Mouse (Mus musculus) lung, postnatal 14 days (tissue): ENCODE results near the gene Ddx10.
"Not testable (repeated sequence)": the region's sequence is repeated elsewhere in the genome, so short reads cannot be mapped to it uniquely, and the experiment has no call there.

Experiments used
- DNase-seq: peaks from one replicate; pipeline ENCODE4 v3.0.0; 2021

The Ddx10 gene

GRCm38 (mm10) chr9:53142424-53142823 lies 105.4 kb downstream of the Ddx10 start:
- not testable (repeated sequence) for DNase-seq

DNA sequence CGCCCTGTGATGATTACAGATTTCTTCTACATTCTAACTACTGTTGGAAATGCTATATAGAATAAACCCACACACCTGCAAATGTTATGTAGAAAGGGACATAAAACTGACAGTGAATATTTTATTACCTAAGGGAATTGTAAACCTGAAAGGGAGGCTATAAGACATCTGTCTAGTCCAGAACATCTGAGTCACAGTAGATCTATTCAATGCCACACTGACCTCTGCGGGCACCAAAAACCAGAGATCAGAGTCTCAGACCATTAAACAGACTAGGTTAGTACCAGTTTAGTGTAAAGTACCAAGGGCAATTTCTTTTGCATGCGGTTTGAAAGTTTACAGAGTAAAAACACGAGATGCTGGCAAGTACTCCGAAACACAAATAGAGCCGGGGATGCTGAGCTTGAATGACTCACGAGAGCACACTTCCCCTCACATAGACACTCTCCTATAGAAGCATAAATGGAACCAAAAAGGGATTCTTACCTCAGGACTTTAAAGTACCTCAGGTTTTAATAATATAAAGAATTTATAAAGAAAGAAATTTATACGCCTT lies 107.2 kb downstream of the Ddx10 start:
- DNase-seq: no peak

DNA sequence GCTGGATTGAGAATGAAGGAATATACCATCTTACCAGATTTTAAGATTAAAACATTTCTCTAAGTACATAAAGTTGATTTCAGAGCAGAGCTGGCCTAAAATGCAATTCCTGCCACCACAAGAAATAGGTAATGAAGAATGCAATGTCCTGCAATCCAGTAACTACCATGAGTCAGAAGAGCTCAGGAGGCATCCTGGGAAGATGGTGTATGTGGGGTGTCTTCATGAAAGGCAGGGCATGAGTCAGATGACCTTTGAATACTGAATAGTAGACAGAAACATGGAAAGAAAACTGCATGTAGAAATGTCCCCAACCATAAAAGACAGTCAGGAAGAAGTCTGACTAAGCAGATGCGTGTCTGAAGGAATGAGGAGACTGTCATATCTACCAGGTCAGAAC lies 115.0 kb downstream of the Ddx10 start:
- DNase-seq: no peak

DNA sequence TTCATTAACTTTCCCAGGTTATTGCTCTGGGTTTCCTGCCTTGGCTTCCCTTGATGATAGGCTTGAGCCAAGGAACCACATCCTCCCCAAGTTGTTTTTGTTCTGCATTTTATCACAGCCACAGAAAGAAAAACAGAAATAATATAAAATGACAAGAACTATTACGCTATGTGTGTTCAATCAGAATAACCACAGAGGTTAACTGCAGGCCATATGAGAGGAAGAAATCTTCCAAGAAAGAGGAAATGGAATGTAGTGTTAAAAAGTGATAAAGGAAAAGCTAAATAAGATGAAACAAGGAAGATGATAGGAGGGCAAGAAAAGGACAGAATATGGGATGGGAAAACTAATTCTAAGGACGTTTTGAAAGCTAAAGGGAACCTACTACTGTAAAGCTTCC lies 117.4 kb downstream of the Ddx10 start:
- DNase-seq: no peak

DNA sequence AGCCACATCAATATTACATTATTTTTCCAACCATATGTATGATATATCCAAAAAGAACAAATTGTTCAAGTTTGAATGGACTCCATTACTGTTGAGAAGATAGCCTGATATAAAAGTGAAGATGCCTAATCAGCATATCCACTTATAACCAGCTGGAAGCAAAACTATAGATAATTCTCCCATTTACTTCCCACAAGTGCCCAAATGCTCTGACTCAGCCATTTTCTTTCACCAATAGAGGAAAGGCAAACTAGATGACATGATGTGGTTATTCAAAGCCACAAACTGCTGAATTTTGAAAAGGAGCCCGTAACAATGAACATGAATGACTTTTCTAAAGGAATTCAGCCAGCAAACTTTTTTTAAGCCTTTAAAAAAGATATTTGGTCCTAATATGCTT lies 146.8 kb downstream of the Ddx10 start:
- no peak for DNase-seq

DNA sequence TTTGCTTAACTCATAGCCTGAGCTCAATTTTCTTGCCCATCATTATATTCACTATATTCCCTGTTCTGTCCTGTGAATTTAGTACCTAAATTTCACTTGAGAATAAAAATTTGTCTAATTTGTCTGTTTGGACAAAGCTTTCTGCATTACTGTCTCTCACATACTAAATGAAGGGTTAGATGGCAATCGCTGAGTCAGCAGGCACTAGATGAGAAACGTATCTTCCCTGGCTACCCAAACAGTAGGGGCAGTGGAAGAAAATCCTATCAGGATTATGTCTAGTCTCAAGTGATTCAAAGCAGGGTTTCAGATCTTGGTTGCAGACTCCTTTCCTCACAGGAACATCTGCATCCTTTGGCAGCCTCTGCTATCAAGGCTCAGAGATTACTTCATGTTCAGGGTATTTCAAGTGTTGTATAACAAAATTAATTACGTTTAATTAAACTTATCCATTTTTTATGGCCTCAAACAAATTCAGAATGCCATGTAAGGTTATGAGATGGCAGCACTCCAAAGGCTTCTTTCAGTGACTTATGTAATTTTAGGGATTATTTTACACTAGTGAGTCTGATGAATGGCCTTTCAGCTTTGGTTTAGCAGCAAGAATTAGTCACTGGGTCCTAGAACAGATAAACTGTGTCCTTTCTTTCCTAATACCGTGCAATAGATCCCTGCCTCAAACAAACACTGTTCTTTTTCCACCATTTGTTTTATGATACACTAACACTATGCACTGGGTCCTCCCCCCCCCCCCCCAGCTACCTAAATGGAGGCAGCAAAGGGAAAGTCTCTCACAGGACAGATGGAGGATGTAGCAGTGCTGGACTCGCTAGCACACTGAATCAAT lies 152.3 kb downstream of the Ddx10 start:
- DNase-seq: no peak

DNA sequence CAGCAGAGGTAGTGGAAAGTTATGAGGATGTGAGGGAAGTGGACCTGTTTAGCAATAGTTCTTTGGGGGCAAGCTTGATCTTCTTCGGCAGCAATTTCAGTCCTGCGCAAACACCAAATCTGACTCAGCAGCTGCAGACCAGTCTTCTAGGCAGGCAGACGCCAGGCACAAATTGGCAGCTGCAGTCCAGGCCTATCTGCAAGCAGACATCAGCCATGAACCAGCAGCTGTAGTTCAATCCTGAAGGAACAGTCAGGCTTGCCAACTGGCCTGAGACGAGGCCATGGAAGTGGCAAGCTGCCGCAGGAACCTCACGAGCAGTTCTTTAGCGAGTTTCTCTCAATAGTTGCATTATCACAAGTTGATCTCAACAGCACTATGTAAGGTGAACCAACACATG lies 153.3 kb downstream of the Ddx10 start:
- peak; percentile 4 for DNase-seq

DNA sequence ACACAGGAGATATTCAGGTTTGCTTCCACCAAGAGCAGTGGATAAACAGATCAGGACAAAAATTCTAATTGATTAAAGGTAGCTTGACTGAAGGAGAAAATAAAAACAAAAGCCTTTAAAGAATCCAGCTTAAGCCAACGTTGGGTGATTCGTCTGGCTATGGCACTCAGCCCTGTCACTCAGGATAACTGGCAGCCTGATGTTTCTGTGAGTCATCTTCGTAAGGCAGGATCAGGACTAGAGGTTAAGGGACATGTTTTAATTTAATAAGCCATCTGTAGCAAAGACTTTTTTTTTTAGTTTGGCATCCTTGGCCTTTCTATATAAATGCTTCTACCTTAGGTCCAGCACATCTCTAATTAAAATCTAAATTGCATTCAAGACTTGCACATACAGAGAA lies 170.2 kb downstream of the Ddx10 start:
- no peak for DNase-seq

- DNase-seq: no peak
Observed at GRCm38 (mm10) chr9:53075931-53076330, 171.9 kb downstream of the Ddx10 start.

DNA sequence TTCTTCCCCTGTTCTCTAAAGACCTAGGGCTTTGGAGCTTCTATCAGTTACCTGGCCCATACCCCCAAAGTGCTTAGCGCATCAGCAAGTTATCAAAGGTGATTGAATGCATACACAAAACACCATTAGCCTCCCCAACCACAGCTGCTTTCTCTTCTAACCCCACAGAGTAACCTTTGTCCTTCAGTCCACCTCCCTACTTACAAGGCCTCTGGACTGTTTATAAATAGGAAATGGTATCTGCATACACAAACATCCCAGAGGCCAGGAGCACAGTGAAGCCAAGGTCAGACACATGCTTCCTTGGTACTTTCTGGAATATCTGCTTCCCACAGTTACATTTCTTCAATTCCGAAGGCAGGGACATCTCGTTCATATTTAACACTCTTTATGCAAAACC lies 173.4 kb downstream of the Ddx10 start:
- no peak for DNase-seq

- no peak for DNase-seq
Observed at GRCm38 (mm10) chr9:53073576-53074112, 174.2 kb downstream of the Ddx10 start.

DNA sequence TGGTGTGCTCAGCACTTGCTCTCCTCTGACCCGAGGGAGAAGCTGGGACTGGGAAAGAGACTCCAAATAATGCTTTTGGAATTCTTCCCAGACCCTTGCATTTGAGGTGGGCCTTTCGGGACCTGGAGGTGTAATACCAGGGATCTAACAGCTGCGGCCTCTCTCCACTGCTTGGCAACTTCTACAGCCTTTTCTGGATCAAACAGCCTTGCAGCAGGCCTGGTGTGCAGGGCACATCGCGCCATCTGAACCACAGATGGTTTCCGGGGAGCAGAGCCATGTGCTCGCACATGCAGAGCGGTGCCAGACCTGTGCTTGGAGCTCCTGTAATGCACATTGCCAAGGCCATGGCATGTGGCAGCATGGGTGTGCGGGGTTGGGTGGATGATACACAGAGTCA lies 175.8 kb downstream of the Ddx10 start:
- no peak for DNase-seq

DNA sequence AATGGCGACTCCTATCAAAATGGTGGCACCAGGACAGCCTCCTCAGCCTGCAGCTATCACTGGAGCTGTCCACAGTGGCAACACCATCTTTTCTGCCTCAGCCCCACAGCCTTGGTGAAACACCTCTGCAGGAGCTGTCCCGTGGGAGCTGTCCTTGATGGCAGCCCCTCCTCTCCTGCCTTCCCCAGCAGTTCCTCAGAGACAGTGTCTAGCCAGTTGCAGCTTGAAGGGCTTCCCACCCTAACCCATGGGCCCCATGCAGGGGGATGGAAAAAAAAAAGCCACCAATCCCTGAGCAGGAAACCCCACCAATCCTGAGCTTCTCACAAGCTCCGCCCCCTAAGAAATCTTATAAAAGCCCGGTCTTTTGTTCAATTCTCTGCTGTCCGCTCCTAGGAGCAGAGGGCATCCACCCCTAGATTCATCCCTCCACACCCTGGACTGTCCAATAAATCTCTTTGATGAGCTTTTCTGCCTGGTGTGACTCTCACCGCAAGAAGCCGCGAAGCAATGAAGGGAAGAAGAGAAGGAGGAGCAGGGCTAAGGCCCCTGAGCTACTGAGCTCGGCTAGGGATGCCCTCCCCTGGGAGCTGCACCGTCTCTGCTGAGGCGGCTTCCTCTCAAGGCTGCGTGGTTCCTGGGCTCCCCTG lies 176.9 kb downstream of the Ddx10 start:
- no peak for DNase-seq

GRCm38 (mm10) chr9:53068166-53068565 lies 179.7 kb downstream of the Ddx10 start:
- no peak for DNase-seq

DNA sequence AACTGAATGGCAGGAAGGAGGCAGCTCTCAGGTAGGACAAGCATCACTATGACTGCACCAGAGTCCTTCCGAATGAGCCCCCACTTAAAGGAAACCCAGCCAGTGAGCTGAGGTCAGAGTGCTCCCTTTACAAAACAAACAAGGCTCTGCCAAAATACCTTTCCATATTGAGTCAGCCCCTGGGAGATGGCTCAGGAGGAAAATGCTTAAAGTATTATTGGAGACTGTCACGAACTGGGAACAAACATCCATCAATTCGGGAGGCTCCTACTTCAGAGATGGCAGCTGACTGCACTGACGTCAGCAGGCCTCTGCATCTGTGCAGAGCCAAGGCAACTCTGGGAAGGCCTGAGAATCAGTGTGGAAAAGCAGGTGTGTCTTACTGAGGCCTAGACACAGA lies 181.4 kb downstream of the Ddx10 start:
- DNase-seq: no peak

DNA sequence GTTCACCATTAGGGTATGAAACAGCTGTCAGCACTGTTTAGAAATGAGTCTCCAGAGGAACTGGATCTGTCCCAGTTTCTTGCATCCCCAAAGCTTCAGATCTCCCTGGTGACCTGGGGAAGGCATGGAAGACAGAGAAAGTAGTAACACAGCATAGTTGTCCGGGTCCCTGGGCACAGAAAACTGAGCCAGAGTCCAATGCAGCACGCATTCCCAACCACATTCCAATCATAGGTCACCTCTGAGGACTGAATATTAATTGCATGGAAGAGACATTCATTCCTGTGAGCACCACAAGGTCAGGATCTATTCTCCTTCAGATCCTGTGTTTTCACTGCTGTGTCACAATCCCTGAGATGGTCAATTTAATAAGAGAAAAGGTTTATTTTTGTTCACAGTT lies 182.8 kb downstream of the Ddx10 start:
- no peak for DNase-seq

GRCm38 (mm10) chr9:53064531-53064930 lies 183.3 kb downstream of the Ddx10 start:
- no peak for DNase-seq

DNA sequence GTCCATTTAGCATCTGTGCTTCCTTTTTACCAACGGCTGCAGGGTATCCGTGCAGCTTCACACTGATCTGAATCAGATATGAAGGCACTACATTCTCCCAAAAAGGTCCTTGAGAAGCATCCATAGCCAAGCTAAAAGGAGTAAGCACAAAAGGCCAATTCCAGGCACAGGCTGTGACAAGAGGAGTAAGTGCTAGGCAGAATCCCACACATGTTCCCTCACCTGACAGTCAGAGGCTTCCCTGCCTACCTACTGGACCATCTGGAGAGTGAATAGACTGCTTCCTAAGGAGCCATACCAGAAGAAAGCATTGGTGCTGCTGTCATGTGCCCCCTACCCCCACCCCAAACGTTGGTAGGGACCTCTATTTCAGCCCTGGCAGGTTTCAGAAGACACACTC lies 192.5 kb downstream of the Ddx10 start:
- DNase-seq: no peak
